Mouse (Mus musculus) embryonic facial prominence, embryonic 15.5 days (tissue): Measurements from ENCODE around the gene Wbp1. TPM values are rescaled to one million over a fixed set of nuclear protein-coding genes. Genes with fewer than 3 reads are reported as not detected.

Source experiments
- ATAC-seq: fragments of 200-750 bp; cut with Nextera tagmentation; 2 replicates; pipeline ENCODE4 v1.8.0; 2017; ENCODE audit warnings: low read depth, moderate TSS enrichment; ENCODE audit not compliant: insufficient number of reproducible peaks, low FRiP score, low TSS enrichment
- H3K27ac ChIP-seq: fragments of 300-500 bp; sonication (generic); replicated peaks from 2 replicates; pipeline ENCODE4 v1.5.1; 2015; ENCODE audit warnings: mild to moderate bottlenecking, inconsistent platforms
- H3K27me3 ChIP-seq: fragments of 300-500 bp; sonication (generic); 2 replicates; pipeline ENCODE4 v1.6.1; 2015; ENCODE audit warnings: inconsistent platforms
- H3K36me3 ChIP-seq: fragments of 300-500 bp; sonication (generic); 2 replicates; pipeline ENCODE4 v1.6.1; 2015; ENCODE audit warnings: mild to moderate bottlenecking, inconsistent platforms
- H3K4me1 ChIP-seq: fragments of 300-500 bp; sonication (generic); 2 replicates; pipeline ENCODE4 v1.6.1; 2015; ENCODE audit warnings: inconsistent platforms
- H3K4me2 ChIP-seq: fragments of 300-500 bp; sonication (generic); replicated peaks from 2 replicates; pipeline ENCODE4 v1.6.1; 2015; ENCODE audit warnings: mild to moderate bottlenecking, inconsistent platforms
- H3K4me3 ChIP-seq: fragments of 300-500 bp; sonication (generic); replicated peaks from 2 replicates; pipeline ENCODE4 v1.5.1; 2015; ENCODE audit warnings: mild to moderate bottlenecking, inconsistent platforms
- H3K9ac ChIP-seq: fragments of 300-500 bp; sonication (generic); 2 replicates; pipeline ENCODE4 v1.6.1; 2015; ENCODE audit warnings: inconsistent platforms
- H3K9me3 ChIP-seq: fragments of 300-500 bp; sonication (generic); replicated peaks from 2 replicates; pipeline ENCODE4 v1.6.1; 2016; ENCODE audit warnings: inconsistent platforms
- WGBS: fragments of 180-500 bp; shearing (Covaris S2); methylation state at CpG from one replicate; pipeline ENCODE4 v1.1.7; 2015; 5-methylcytosine and 5-hydroxymethylcytosine counted together
- polyA plus RNA-seq: library from polyadenylated mRNA; unstranded; fragments of >200 nt; fragmentation: Nextera tagmentation; extraction: Ambion mirVana; gene quantifications from 2 replicates; pipeline ENCODE4 v1.2.1, GENCODE M21; 2015

Gene Wbp1
- polyA plus RNA-seq, 1 experiment from 2014 or later: 113 TPM

- H3K9ac ChIP-seq: no peak overlapping the region
- H3K9me3 ChIP-seq: no peaks in the 10 kb centered on the region
- H3K4me1 ChIP-seq: peaks cover 18% of the 10 kb centered on the region
- 95% methylated on average over 5 of the region's 5 CpGs for WGBS
- H3K4me2 ChIP-seq: no peak overlapping the region
- H3K36me3 ChIP-seq: no peaks in the 10 kb centered on the region
- H3K27me3 ChIP-seq: no peaks in the 10 kb centered on the region
- no peak overlapping the region for H3K4me3 ChIP-seq
- H3K27ac ChIP-seq: no peak overlapping the region
- no peak for ATAC-seq
Observed at GRCm38 (mm10) chr6:83127419-83127818, 6.1 kb upstream of the Wbp1 start.

- peak within 1 kb of the TSS; percentile 85 for H3K27ac ChIP-seq
- H3K36me3 ChIP-seq: no peaks in the 10 kb centered on the region
- peak within 1 kb of the TSS; percentile 64 for H3K9ac ChIP-seq
- 31% methylated on average over 5 of the region's 5 CpGs for WGBS
- H3K4me3 ChIP-seq: peak within 1 kb of the TSS; percentile 84
- peak within 1 kb of the TSS; percentile 90 for H3K4me2 ChIP-seq
- H3K27me3 ChIP-seq: no peaks in the 10 kb centered on the region
- no peaks in the 10 kb centered on the region for H3K9me3 ChIP-seq
- ATAC-seq: no peak
- H3K4me1 ChIP-seq: peaks cover 30% of the 10 kb centered on the region
Observed at GRCm38 (mm10) chr6:83125331-83125730, 4.0 kb upstream of the Wbp1 start, which contains the start of gene Ino80b. TSS of gene Ino80b (minus strand) at chr6:83125431.

GRCm38 (mm10) chr6:83124851-83125312, 3.5 kb upstream of the Wbp1 start:
- Histone ChIP-seq H3K4me3 (peak overlapping the region; percentile 84), H3K9ac (peak overlapping the region; percentile 64), H3K27me3 (no peaks in the 10 kb centered on the region), H3K4me1 (peaks cover 35% of the 10 kb centered on the region), H3K36me3 (no peaks in the 10 kb centered on the region), H3K9me3 (no peaks in the 10 kb centered on the region), H3K27ac (peak overlapping the region; percentile 85), H3K4me2 (peak overlapping the region; percentile 90)
- no peak for ATAC-seq
- under 1% methylated on average over 30 of the region's 30 CpGs for WGBS

GRCm38 (mm10) chr6:83122961-83123360, 1.6 kb upstream of the Wbp1 start:
- no peak overlapping the region for H3K27ac ChIP-seq
- peak overlapping the region; percentile 97 for H3K4me2 ChIP-seq
- H3K4me1 ChIP-seq: peaks cover 45% of the 10 kb centered on the region

GRCm38 (mm10) chr6:83121863-83122710, 728 bp upstream of the Wbp1 start:
- peaks cover 49% of the 10 kb centered on the region for H3K4me1 ChIP-seq
- WGBS: under 1% methylated on average over 52 of the region's 52 CpGs
- H3K4me3 ChIP-seq: peak overlapping the region; percentile 85
- no peak for ATAC-seq
- peak overlapping the region; percentile 87 for H3K9ac ChIP-seq
- H3K9me3 ChIP-seq: no peaks in the 10 kb centered on the region
- peaks cover 28% of the 10 kb centered on the region for H3K36me3 ChIP-seq
- H3K27me3 ChIP-seq: no peaks in the 10 kb centered on the region
- H3K4me2 ChIP-seq: peak overlapping the region; percentile 97
- H3K27ac ChIP-seq: peak overlapping the region; percentile 98

More at GRCm38 (mm10) chr6:83122961-83123360, 1.6 kb upstream of the Wbp1 start:
- H3K9ac ChIP-seq: no peak overlapping the region; the same call in 1 of the 2 replicates
- peaks cover 19% of the 10 kb centered on the region for H3K36me3 ChIP-seq
- H3K4me3 ChIP-seq: peak overlapping the region; percentile 85
- WGBS: 64% methylated on average over 5 of the region's 5 CpGs
- ATAC-seq: no peak
- no peaks in the 10 kb centered on the region for H3K27me3 ChIP-seq
- no peaks in the 10 kb centered on the region for H3K9me3 ChIP-seq

GRCm38 (mm10) chr6:83119734-83120051, 1.7 kb downstream of the Wbp1 start:
- no peak for ATAC-seq
- H3K4me3 ChIP-seq: peak overlapping the region; percentile 85; the same call in 1 of the 2 replicates
- H3K27me3 ChIP-seq: no peaks in the 10 kb centered on the region
- no peaks in the 10 kb centered on the region for H3K9me3 ChIP-seq
- H3K27ac ChIP-seq: no peak overlapping the region
- WGBS: 69% methylated on average over 7 of the region's 7 CpGs
- H3K4me1 ChIP-seq: peaks cover 63% of the 10 kb centered on the region
- H3K4me2 ChIP-seq: 0 out of 2 replicates have a peak overlapping the region, but pooled peaks have one; percentile 97
- no peak overlapping the region for H3K9ac ChIP-seq
- peaks cover 31% of the 10 kb centered on the region for H3K36me3 ChIP-seq

- H3K9ac ChIP-seq: no peak overlapping the region
- no peak for ATAC-seq
- H3K4me1 ChIP-seq: peaks cover 62% of the 10 kb centered on the region
- H3K27me3 ChIP-seq: no peaks in the 10 kb centered on the region
- peaks cover 31% of the 10 kb centered on the region for H3K36me3 ChIP-seq
- no peak overlapping the region for H3K4me2 ChIP-seq
- no peak overlapping the region for H3K4me3 ChIP-seq
- 77% methylated on average over 14 of the region's 14 CpGs for WGBS
- H3K27ac ChIP-seq: no peak overlapping the region
- no peaks in the 10 kb centered on the region for H3K9me3 ChIP-seq
Observed at GRCm38 (mm10) chr6:83118825-83119733, 2.3 kb downstream of the Wbp1 start.

GRCm38 (mm10) chr6:83118369-83118768, 3.0 kb downstream of the Wbp1 start:
- ATAC-seq: no peak
- Histone ChIP-seq H3K4me3 (no peak overlapping the region), H3K9ac (no peak overlapping the region), H3K27ac (no peak overlapping the region), H3K9me3 (no peaks in the 10 kb centered on the region), H3K4me1 (peaks cover 58% of the 10 kb centered on the region), H3K27me3 (no peaks in the 10 kb centered on the region), H3K4me2 (no peak overlapping the region), H3K36me3 (peaks cover 31% of the 10 kb centered on the region)
- 81% methylated on average over 11 of the region's 11 CpGs for WGBS

GRCm38 (mm10) chr6:83117616-83118015, 3.7 kb downstream of the Wbp1 start:
- H3K36me3 ChIP-seq: peaks cover 31% of the 10 kb centered on the region
- H3K4me3 ChIP-seq: no peak overlapping the region
- H3K9ac ChIP-seq: no peak overlapping the region
- no peaks in the 10 kb centered on the region for H3K9me3 ChIP-seq
- peaks cover 52% of the 10 kb centered on the region for H3K4me1 ChIP-seq
- WGBS: 86% methylated on average over 13 of the region's 13 CpGs
- H3K27me3 ChIP-seq: no peaks in the 10 kb centered on the region
- no peak for ATAC-seq
- no peak overlapping the region for H3K27ac ChIP-seq
- H3K4me2 ChIP-seq: no peak overlapping the region

- Histone ChIP-seq H3K9me3 (no peaks in the 10 kb centered on the region), H3K36me3 (peaks cover 31% of the 10 kb centered on the region), H3K9ac (no peak overlapping the region), H3K4me3 (no peak overlapping the region), H3K4me2 (no peak overlapping the region), H3K27ac (no peak overlapping the region), H3K4me1 (peaks cover 46% of the 10 kb centered on the region), H3K27me3 (no peaks in the 10 kb centered on the region)
- ATAC-seq: no peak
- 77% methylated on average over 4 of the region's 4 CpGs for WGBS
Observed at GRCm38 (mm10) chr6:83117165-83117438, 4.3 kb downstream of the Wbp1 start.
